Mouse (Mus musculus) CH12.LX (cell line): ENCODE data around the gene Pcid2. TPM values are rescaled to one million over a fixed set of nuclear protein-coding genes. Genes with fewer than 3 reads are reported as not detected.

Source experiments
- DNase-seq: peaks from one replicate; pipeline ENCODE4 v3.0.0-alpha.2; 2013; ENCODE audit errors: extremely low read depth
- H3K27ac ChIP-seq: 2 replicates; pipeline ENCODE4 v1.5.1; 2012; ENCODE audit warnings: low read depth, mild to moderate bottlenecking, control low read depth, moderate library complexity; ENCODE audit not compliant: insufficient read depth
- H3K27me3 ChIP-seq: replicated peaks from 2 replicates; pipeline ENCODE3; 2012; ENCODE audit warnings: inconsistent platforms
- H3K36me3 ChIP-seq, 2 experiments: replicated peaks in 1 of 2; 2 replicates each; pipeline versions ENCODE3 to v1.6.1; 2012; ENCODE audit warnings: inconsistent platforms in 1 of 2, low read length in 1 of 2, mild to moderate bottlenecking in 1 of 2, mixed read lengths in 1 of 2, moderate library complexity in 1 of 2; ENCODE audit not compliant: control insufficient read depth in 1 of 2, insufficient read depth in 1 of 2
- H3K4me1 ChIP-seq, 2 experiments: 2 replicates each; pipeline ENCODE4 v1.6.1; 2012; ENCODE audit warnings: inconsistent platforms in 1 of 2, moderate library complexity in 1 of 2; ENCODE audit not compliant: insufficient read depth in 2 of 2, control insufficient read depth in 1 of 2
- H3K4me2 ChIP-seq: 2 replicates; pipeline ENCODE4 v1.6.1; 2012; ENCODE audit warnings: low read depth, mild to moderate bottlenecking, control low read depth; ENCODE audit not compliant: poor library complexity, insufficient read depth, severe bottlenecking
- H3K4me3 ChIP-seq, 3 experiments: fragments of 150-350 bp in 1 of 3; sonication (generic) in 1 of 3; replicated peaks in 1 of 3; 2 replicates each; pipeline versions ENCODE3 to v1.5.1; 2011 to 2012; ENCODE audit warnings: low read depth in 2 of 3, low read length in 2 of 3, mild to moderate bottlenecking in 2 of 3, moderate library complexity in 2 of 3, control low read depth in 1 of 3, improper control_type of control experiment in 1 of 3, inconsistent platforms in 1 of 3, mixed read lengths in 1 of 3; ENCODE audit not compliant: poor library complexity in 1 of 3
- H3K79me2 ChIP-seq: replicated peaks from 2 replicates; pipeline ENCODE4 v1.6.1; 2012; ENCODE audit warnings: mild to moderate bottlenecking, moderate library complexity; ENCODE audit not compliant: control insufficient read depth, poor library complexity, insufficient read depth, severe bottlenecking; ENCODE audit errors: extremely low read depth
- H3K9ac ChIP-seq: 2 replicates; pipeline ENCODE4 v1.6.1; 2012; ENCODE audit warnings: low read depth, mild to moderate bottlenecking, control low read depth, moderate library complexity; ENCODE audit not compliant: insufficient read depth
- H3K9me3 ChIP-seq: replicated peaks from 2 replicates; pipeline ENCODE3; 2012; ENCODE audit warnings: low read length, inconsistent platforms, mixed read lengths
- BHLHE40 ChIP-seq: IDR thresholded peaks from 2 replicates; pipeline ENCODE4 v1.6.1; 2011; ENCODE audit warnings: mild to moderate bottlenecking, low read depth, low read length, improper control_type of control experiment
- CHD2 ChIP-seq: IDR thresholded peaks from 2 replicates; pipeline ENCODE4 v1.6.1; 2011; ENCODE audit warnings: low read length, improper control_type of control experiment
- E2F4 ChIP-seq: IDR thresholded peaks from 2 replicates; pipeline ENCODE4 v1.6.1; 2011; ENCODE audit warnings: low read depth, low read length, improper control_type of control experiment; ENCODE audit not compliant: insufficient replicate concordance
- ELF1 ChIP-seq: IDR thresholded peaks from 2 replicates; pipeline ENCODE4 v1.6.1; 2014; ENCODE audit warnings: low read depth, mild to moderate bottlenecking, inconsistent platforms, low read length, improper control_type of control experiment
- ETS1 ChIP-seq: conservative IDR thresholded peaks from 2 replicates; pipeline ENCODE4 v1.6.1; 2012; ENCODE audit warnings: low read depth, mild to moderate bottlenecking, inconsistent platforms, low read length, improper control_type of control experiment, moderate library complexity
- HCFC1 ChIP-seq: IDR thresholded peaks from 2 replicates; pipeline ENCODE4 v1.6.1; 2012; ENCODE audit warnings: low read depth, mild to moderate bottlenecking, inconsistent platforms, low read length, improper control_type of control experiment
- IRF4 ChIP-seq: IDR thresholded peaks from 2 replicates; pipeline ENCODE4 v1.6.1; 2014; ENCODE audit warnings: low read depth, mild to moderate bottlenecking, inconsistent platforms, low read length, improper control_type of control experiment
- JUN ChIP-seq: IDR thresholded peaks from 2 replicates; pipeline ENCODE4 v1.6.1; 2011; ENCODE audit warnings: low read depth, mild to moderate bottlenecking, low read length, improper control_type of control experiment, moderate library complexity; ENCODE audit not compliant: insufficient read depth
- JUND ChIP-seq: conservative IDR thresholded peaks from 2 replicates; pipeline ENCODE4 v1.6.1; 2011; ENCODE audit warnings: low read depth, low read length, improper control_type of control experiment
- KAT2A ChIP-seq: IDR thresholded peaks from 2 replicates; pipeline ENCODE4 v1.6.1; 2012; ENCODE audit warnings: low read length, improper control_type of control experiment, inconsistent platforms; ENCODE audit not compliant: insufficient replicate concordance
- MAFK ChIP-seq: IDR thresholded peaks from 2 replicates; pipeline ENCODE4 v1.6.1; 2011; ENCODE audit warnings: low read length, improper control_type of control experiment; ENCODE audit not compliant: insufficient replicate concordance
- MAX ChIP-seq: IDR thresholded peaks from 2 replicates; pipeline ENCODE4 v1.6.1; 2011; ENCODE audit warnings: low read length, improper control_type of control experiment
- MAZ ChIP-seq: IDR thresholded peaks from 2 replicates; pipeline ENCODE4 v1.6.1; 2012; ENCODE audit warnings: low read depth, mild to moderate bottlenecking, inconsistent platforms, low read length, improper control_type of control experiment, moderate library complexity
- MEF2A ChIP-seq: IDR thresholded peaks from 2 replicates; pipeline ENCODE4 v1.6.1; 2014; ENCODE audit warnings: low read depth, mild to moderate bottlenecking, inconsistent platforms, low read length, improper control_type of control experiment, borderline replicate concordance
- MXI1 ChIP-seq: IDR thresholded peaks from 2 replicates; pipeline ENCODE4 v1.6.1; 2011; ENCODE audit warnings: mild to moderate bottlenecking, low read depth, low read length, improper control_type of control experiment
- NELFE ChIP-seq: IDR thresholded peaks from 2 replicates; pipeline ENCODE4 v1.6.1; 2011; ENCODE audit warnings: low read depth, low read length, improper control_type of control experiment
- PAX5 ChIP-seq: IDR thresholded peaks from 2 replicates; pipeline ENCODE4 v1.6.1; 2012; ENCODE audit warnings: low read length, inconsistent platforms, mixed read lengths
- POLR2A ChIP-seq: IDR thresholded peaks from 2 replicates; pipeline ENCODE4 v1.6.1; 2011; ENCODE audit warnings: low read depth, mild to moderate bottlenecking, improper control_type of control experiment, low read length
- POLR2AphosphoS2 ChIP-seq: IDR thresholded peaks from 2 replicates; pipeline ENCODE4 v1.6.1; 2011; ENCODE audit warnings: low read depth, low read length, improper control_type of control experiment
- RAD21 ChIP-seq: IDR thresholded peaks from 2 replicates; pipeline ENCODE4 v1.6.1; 2011; ENCODE audit warnings: low read depth, mild to moderate bottlenecking, low read length, improper control_type of control experiment, moderate library complexity
- RCOR1 ChIP-seq: conservative IDR thresholded peaks from 2 replicates; pipeline ENCODE4 v1.6.1; 2012; ENCODE audit warnings: low read depth, mild to moderate bottlenecking, inconsistent platforms, low read length, improper control_type of control experiment
- SIN3A ChIP-seq: IDR thresholded peaks from 2 replicates; pipeline ENCODE4 v1.6.1; 2012; ENCODE audit warnings: low read length, improper control_type of control experiment, inconsistent platforms
- SMC3 ChIP-seq: IDR thresholded peaks from 2 replicates; pipeline ENCODE4 v1.6.1; 2011; ENCODE audit warnings: low read depth, low read length, improper control_type of control experiment
- TBP ChIP-seq: conservative IDR thresholded peaks from 2 replicates; pipeline ENCODE4 v1.6.1; 2011; ENCODE audit warnings: low read depth, low read length, improper control_type of control experiment
- TCF12 ChIP-seq: IDR thresholded peaks from 2 replicates; pipeline ENCODE4 v1.6.1; 2014; ENCODE audit warnings: low read depth, mild to moderate bottlenecking, inconsistent platforms, low read length, improper control_type of control experiment
- UBTF ChIP-seq: IDR thresholded peaks from 2 replicates; pipeline ENCODE4 v1.6.1; 2012; ENCODE audit warnings: low read depth, mild to moderate bottlenecking, inconsistent platforms, low read length, improper control_type of control experiment, moderate library complexity
- ZC3H11A ChIP-seq: IDR thresholded peaks from 2 replicates; pipeline ENCODE4 v1.6.1; 2012; ENCODE audit warnings: low read depth, mild to moderate bottlenecking, inconsistent platforms, low read length, improper control_type of control experiment
- ZMIZ1 ChIP-seq: IDR thresholded peaks from 2 replicates; pipeline ENCODE4 v1.6.1; 2012; ENCODE audit warnings: low read depth, mild to moderate bottlenecking, inconsistent platforms, low read length, improper control_type of control experiment
- dilution Hi-C: fragments of 300-500 bp; cut with MboI; formaldehyde crosslinking; loops from 2 replicates; pipeline ENCODE4 v1.14.3; 2020; ENCODE audit warnings: low sequenced_read_pairs; ENCODE audit not compliant: extremely low pct_unique_long_range_greater_than_20kb, extremely low pct_ligation_motif_present
- in situ Hi-C: fragments of 300-500 bp; cut with MboI; formaldehyde crosslinking; loops from 3 replicates; pipeline ENCODE4 v1.14.3; 2019; ENCODE audit warnings: low sequenced_read_pairs, low pct_ligation_motif_present, low pct_unique_long_range_greater_than_20kb, mixed read lengths
- polyA plus RNA-seq: library from polyadenylated mRNA; unstranded; fragments of >175 nt; gene quantifications from 2 replicates; pipeline ENCODE4 v1.2.1, GENCODE M21; 2012; ENCODE audit warnings: low read depth; ENCODE audit not compliant: insufficient read length
- total RNA-seq, 2 experiments: library from RNA; depleted of rRNA; stranded (reverse); fragments of 300-350 nt in 1 of 2; fragments of >200 nt in 1 of 2; gene quantifications; 2 replicates each; pipeline ENCODE4 v1.2.3; 2012 to 2014

Pcid2 gene
- total and polyA plus RNA-seq, 3 experiments: 21.6 to 32.5 (median 23.1) TPM

DNA sequence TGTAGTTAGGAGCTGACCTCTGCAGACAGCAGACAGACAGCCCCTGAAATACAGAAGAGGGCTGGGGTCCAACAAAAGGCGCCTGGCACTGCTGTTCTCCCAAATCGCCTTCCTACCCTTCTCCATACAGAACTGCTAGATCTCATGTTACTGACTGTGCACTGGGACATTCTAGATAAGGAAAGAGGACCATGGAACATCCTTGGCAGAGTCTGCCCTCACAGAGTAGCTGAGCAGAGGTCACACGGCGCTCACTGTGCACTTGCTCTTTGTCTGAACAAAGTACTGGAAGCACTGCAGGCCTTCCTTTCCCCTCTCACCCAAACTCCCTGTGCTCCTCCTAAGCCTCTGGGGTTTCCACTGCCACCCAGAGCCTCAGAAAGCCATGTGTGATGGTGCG is 36.4 kb upstream of the Pcid2 start:
- DNase-seq: no peak
- H3K36me3 ChIP-seq: peaks cover 76 to 94% of the 10 kb centered on the region in 2 experiments
- TF ChIP-seq KAT2A (no peak), POLR2AphosphoS2 (no peak), RAD21 (no peak), POLR2A (no peak), E2F4 (no peak), UBTF (no peak), BHLHE40 (no peak), ZC3H11A (no peak), HCFC1 (no peak), MAX (no peak), MAFK (no peak), TCF12 (no peak), RCOR1 (no peak), NELFE (no peak), ZMIZ1 (no peak), JUND (no peak)
- TF ChIP-seq, all 38 proteins: peak for 0
- dilution Hi-C loops (no loop called here), in situ Hi-C loops (no loop called here)
- Histone ChIP-seq H3K27ac (no peak overlapping the region), H3K79me2 (no peaks in the 10 kb centered on the region), H3K27me3 (no peaks in the 10 kb centered on the region), H3K4me1 (no peaks in the 10 kb centered on the region), H3K9ac (no peak overlapping the region), H3K4me2 (no peak overlapping the region), H3K4me3 (no peak overlapping the region), H3K9me3 (no peaks in the 10 kb centered on the region)

DNA sequence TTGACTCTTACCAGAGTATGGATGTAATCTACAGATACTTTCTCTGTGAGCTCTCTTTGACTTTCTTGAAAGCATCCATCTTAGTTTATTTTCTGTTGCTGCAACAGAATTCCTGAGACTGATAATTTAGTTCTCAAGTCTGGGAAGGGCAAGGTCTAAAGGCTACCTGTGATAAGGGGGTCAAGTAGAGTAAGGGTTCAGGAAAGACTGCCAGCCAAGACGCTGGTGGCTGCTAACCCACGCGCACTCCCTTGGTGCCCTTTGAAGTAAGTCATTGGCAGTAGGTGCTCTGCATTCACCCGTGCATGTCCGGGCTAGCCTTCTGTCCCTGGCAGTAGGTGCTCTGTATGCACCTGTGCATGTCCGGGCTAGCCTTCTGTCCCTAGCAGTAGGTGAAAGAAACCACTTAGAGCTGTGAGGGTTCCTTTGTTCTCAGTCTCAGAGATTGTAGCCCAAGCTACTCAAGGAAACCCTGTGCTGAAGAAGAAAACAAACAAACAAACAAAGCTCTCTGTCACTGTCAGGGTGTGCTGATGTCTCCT is 34.5 kb upstream of the Pcid2 start:
- H3K4me2 ChIP-seq: no peak overlapping the region
- H3K4me3 ChIP-seq: no peak overlapping the region
- no peak for DNase-seq
- H3K9me3 ChIP-seq: no peaks in the 10 kb centered on the region
- H3K36me3 ChIP-seq: peaks cover 63 to 94% of the 10 kb centered on the region in 2 experiments
- H3K79me2 ChIP-seq: no peaks in the 10 kb centered on the region
- dilution Hi-C loops (no loop called here), in situ Hi-C loops (no loop called here)
- no peak overlapping the region for H3K27ac ChIP-seq
- no peak overlapping the region for H3K9ac ChIP-seq
- H3K4me1 ChIP-seq: no peaks in the 10 kb centered on the region
- no peaks in the 10 kb centered on the region for H3K27me3 ChIP-seq
- TF ChIP-seq ETS1: no peak
- TF ChIP-seq JUN: no peak
- TF ChIP-seq SIN3A: no peak
- TF ChIP-seq POLR2AphosphoS2: no peak
- no peak for TF ChIP-seq POLR2A
- TF ChIP-seq MXI1: no peak
- TF ChIP-seq MEF2A: no peak
- no peak for TF ChIP-seq KAT2A
- TF ChIP-seq CHD2: no peak
- no peak for TF ChIP-seq UBTF
- no peak for TF ChIP-seq MAFK
- TF ChIP-seq ELF1: no peak
- no peak for TF ChIP-seq RCOR1
- no peak for TF ChIP-seq MAZ
- TF ChIP-seq IRF4: no peak
- no peak for TF ChIP-seq PAX5
- TF ChIP-seq TBP: no peak
- TF ChIP-seq ZC3H11A: no peak
- TF ChIP-seq SMC3: no peak
- no peak for TF ChIP-seq ZMIZ1
